In genomic region chr15:22726574-22726973, GRCm38 (mm10) we compare ENCODE assay signal across 22 mouse cellular contexts.
DNase-seq lines count a peak whose midpoint lies in the region; ATAC-seq and TF ChIP-seq lines count a peak whose summit lies in the region.
"Had no signal": no experiment of that assay in that cellular context is flagged by ENCODE, and none has a peak within 500 bp of the region (broad histone marks: within the 10 kb centered on the region; RNA-seq: fewer than 3 reads in every experiment).

No protein-coding gene starts in this region.

- DNase-seq in embryonic facial prominence, embryonic 14.5 days (ENCODE audit: low spot score), result peak; percentile 1
- no peak for DNase-seq in embryonic facial prominence, embryonic 10.5 days (ENCODE audit: low spot score)
- peak; percentile 50 for DNase-seq in midbrain, postnatal 0 days (ENCODE audit: low spot score)
- no peak for DNase-seq in midbrain, embryonic 14.5 days
- DNase-seq in cerebellum, adult 9-11 months, result peak; percentile 51
- no peak for DNase-seq in adrenal gland, adult 8-10 months
- DNase-seq in ovary, adult 18-20 months (ENCODE audit: low spot score), result no peak
- DNase-seq: adrenal gland, adult 2 months; gastrocnemius, postnatal 10 days; kidney, adult 11 months; kidney, postnatal 4 days; thymus, postnatal 25 days had no signal

- no peak overlapping the region for H3K9ac ChIP-seq in embryonic facial prominence, embryonic 14.5 days (ENCODE audit: low read depth, low read length)
- H3K9ac ChIP-seq in midbrain, postnatal 0 days (replicated peaks; ENCODE audit: low read length, poor library complexity, severe bottlenecking), result no peak overlapping the region
- no peak overlapping the region for H3K9ac ChIP-seq in midbrain, embryonic 14.5 days (replicated peaks; ENCODE audit: low read length)
- H3K9ac ChIP-seq: embryonic facial prominence, embryonic 12.5 days; kidney, embryonic 15.5 days; limb, embryonic 15.5 days; stomach, embryonic 15.5 days had no signal

- no peaks in the 10 kb centered on the region for H3K9me3 ChIP-seq in embryonic facial prominence, embryonic 14.5 days (ENCODE audit: control insufficient read depth, low read length)
- H3K9me3 ChIP-seq in embryonic facial prominence, embryonic 10.5 days, result no peaks in the 10 kb centered on the region
- no peaks in the 10 kb centered on the region for H3K9me3 ChIP-seq in midbrain, postnatal 0 days (ENCODE audit: low read length)
- H3K9me3 ChIP-seq in midbrain, embryonic 14.5 days (ENCODE audit: control insufficient read depth, low read length), result 0 out of 2 replicates have a peak, but pooled peaks cover 2% of the 10 kb centered on the region
- H3K9me3 ChIP-seq: embryonic facial prominence, embryonic 12.5 days; G1E; kidney, embryonic 15.5 days; limb, embryonic 15.5 days; stomach, embryonic 15.5 days had no signal

- no peak for ATAC-seq in embryonic facial prominence, embryonic 14.5 days (ENCODE audit: low read depth)
- ATAC-seq in midbrain, postnatal 0 days (ENCODE audit: low FRiP score), result no peak
- no peak for ATAC-seq in midbrain, embryonic 14.5 days (ENCODE audit: low FRiP score, low TSS enrichment)
- no peak for ATAC-seq in CD4-positive, CD25-positive, alpha-beta regulatory T cell, adult 4 months
- ATAC-seq: midbrain, embryonic 16.5 days had no signal

- H3K36me3 ChIP-seq in embryonic facial prominence, embryonic 14.5 days (ENCODE audit: control insufficient read depth, insufficient read depth, low read length), result no peaks in the 10 kb centered on the region
- no peaks in the 10 kb centered on the region for H3K36me3 ChIP-seq in embryonic facial prominence, embryonic 10.5 days (replicated peaks)
- no peaks in the 10 kb centered on the region for H3K36me3 ChIP-seq in midbrain, postnatal 0 days (ENCODE audit: insufficient read depth, low read length)
- no peaks in the 10 kb centered on the region for H3K36me3 ChIP-seq in midbrain, embryonic 14.5 days (ENCODE audit: control insufficient read depth, insufficient read depth, low read length)
- H3K36me3 ChIP-seq: embryonic facial prominence, embryonic 12.5 days; G1E; kidney, embryonic 15.5 days; limb, embryonic 15.5 days; stomach, embryonic 15.5 days had no signal

- H3K4me1 ChIP-seq in embryonic facial prominence, embryonic 14.5 days (ENCODE audit: control insufficient read depth, insufficient read depth, low read length), result no peaks in the 10 kb centered on the region
- H3K4me1 ChIP-seq in embryonic facial prominence, embryonic 10.5 days, result no peaks in the 10 kb centered on the region
- no peaks in the 10 kb centered on the region for H3K4me1 ChIP-seq in midbrain, postnatal 0 days (ENCODE audit: insufficient read depth, low read length)
- H3K4me1 ChIP-seq in midbrain, embryonic 14.5 days (ENCODE audit: control insufficient read depth, insufficient read depth, low read length), result no peaks in the 10 kb centered on the region
- H3K4me1 ChIP-seq: embryonic facial prominence, embryonic 12.5 days; kidney, embryonic 15.5 days; limb, embryonic 15.5 days; stomach, embryonic 15.5 days had no signal

- TF ChIP-seq CTCF in midbrain, postnatal 0 days (IDR thresholded peaks at IDR 0.05), result no peak

- H3K27me3 ChIP-seq in embryonic facial prominence, embryonic 14.5 days (replicated peaks; ENCODE audit: control insufficient read depth, insufficient read depth, low read length), result no peaks in the 10 kb centered on the region
- H3K27me3 ChIP-seq in embryonic facial prominence, embryonic 10.5 days (replicated peaks; ENCODE audit: low read depth, poor library complexity, severe bottlenecking), result no peaks in the 10 kb centered on the region
- H3K27me3 ChIP-seq in midbrain, postnatal 0 days (ENCODE audit: insufficient read depth, low read length), result no peaks in the 10 kb centered on the region
- H3K27me3 ChIP-seq in midbrain, embryonic 14.5 days (ENCODE audit: control insufficient read depth, insufficient read depth, low read length), result no peaks in the 10 kb centered on the region
- H3K27me3 ChIP-seq: CH12.LX; embryonic facial prominence, embryonic 12.5 days; kidney, embryonic 15.5 days; limb, embryonic 15.5 days; stomach, embryonic 15.5 days had no signal

- 62% methylated on average over 1 of the region's 1 CpGs for WGBS in embryonic facial prominence, embryonic 14.5 days
- WGBS in embryonic facial prominence, embryonic 10.5 days, result 76% methylated on average over 1 of the region's 1 CpGs
- 78% methylated on average over 1 of the region's 1 CpGs for WGBS in midbrain, postnatal 0 days
- 73% methylated on average over 1 of the region's 1 CpGs for WGBS in midbrain, embryonic 14.5 days

- H3K27ac ChIP-seq in embryonic facial prominence, embryonic 14.5 days (replicated peaks; ENCODE audit: low read depth, low read length), result no peak overlapping the region
- no peak overlapping the region for H3K27ac ChIP-seq in embryonic facial prominence, embryonic 10.5 days (replicated peaks)
- H3K27ac ChIP-seq in midbrain, postnatal 0 days (ENCODE audit: low read depth, low read length), result no peak overlapping the region
- H3K27ac ChIP-seq in midbrain, embryonic 14.5 days (replicated peaks; ENCODE audit: low read depth, low read length), result no peak overlapping the region
- H3K27ac ChIP-seq: embryonic facial prominence, embryonic 12.5 days; kidney, embryonic 15.5 days; limb, embryonic 15.5 days; macrophage; stomach, embryonic 15.5 days had no signal

- H3K4me3 ChIP-seq in embryonic facial prominence, embryonic 14.5 days (ENCODE audit: low read depth, low read length), result no peak overlapping the region
- H3K4me3 ChIP-seq in embryonic facial prominence, embryonic 10.5 days, result no peak overlapping the region
- no peak overlapping the region for H3K4me3 ChIP-seq in midbrain, postnatal 0 days (ENCODE audit: low read depth, low read length)
- no peak overlapping the region for H3K4me3 ChIP-seq in midbrain, embryonic 14.5 days (replicated peaks; ENCODE audit: low read depth, low read length)
- H3K4me3 ChIP-seq: embryonic facial prominence, embryonic 12.5 days; kidney, embryonic 15.5 days; limb, embryonic 15.5 days; stomach, embryonic 15.5 days had no signal

- H3K4me2 ChIP-seq in embryonic facial prominence, embryonic 14.5 days (ENCODE audit: low read depth, low read length), result no peak overlapping the region
- H3K4me2 ChIP-seq in midbrain, postnatal 0 days (ENCODE audit: low read depth, low read length, poor library complexity, severe bottlenecking), result no peak overlapping the region
- no peak overlapping the region for H3K4me2 ChIP-seq in midbrain, embryonic 14.5 days (ENCODE audit: low read length)
- H3K4me2 ChIP-seq: embryonic facial prominence, embryonic 12.5 days; heart, embryonic 11.5 days; kidney, embryonic 15.5 days; limb, embryonic 15.5 days; stomach, embryonic 15.5 days had no signal

Comparison
In these comparisons a context has a peak if more than half of its experiments do, and no peak if none do; other contexts are left out.
1. DNase-seq: peak in embryonic facial prominence, embryonic 14.5 days (single experiment), midbrain, postnatal 0 days (single experiment) and cerebellum, adult 9-11 months (single experiment); none in embryonic facial prominence, embryonic 10.5 days (single experiment), midbrain, embryonic 14.5 days (single experiment), adrenal gland, adult 8-10 months (single experiment) and ovary, adult 18-20 months (single experiment).